Mouse (Mus musculus) MEL (cell line): ENCODE measurements at regions not wholly inside any gene's neighbourhood (a gene's known extent, or its start where the extent isn't known, plus 50 kb on each side); places are given as distances from the start of the nearest gene placed in this dataset.

Experiments
- DNase-seq: peaks from one replicate; pipeline ENCODE4 v3.0.0; 2011; ENCODE audit warnings: low read depth, low spot score
- H3K27ac ChIP-seq: 2 replicates; pipeline ENCODE4 v1.5.1; 2012; ENCODE audit warnings: low read depth, mild to moderate bottlenecking, control low read depth, low read length, moderate library complexity; ENCODE audit not compliant: control insufficient read depth
- H3K27me3 ChIP-seq, 2 experiments: fragments of 150-350 bp in 1 of 2; sonication (generic) in 1 of 2; 2 replicates each; pipeline ENCODE4 v1.6.1; 2012; ENCODE audit warnings: low read length in 2 of 2, mild to moderate bottlenecking in 2 of 2, improper control_type of control experiment in 1 of 2, moderate library complexity in 1 of 2; ENCODE audit not compliant: insufficient read depth in 2 of 2, control insufficient read depth in 1 of 2
- H3K36me3 ChIP-seq, 2 experiments: 2 replicates each; pipeline ENCODE4 v1.6.1; 2012 to 2014; ENCODE audit warnings: low read length in 2 of 2, improper control_type of control experiment in 1 of 2, inconsistent platforms in 1 of 2, mild to moderate bottlenecking in 1 of 2; ENCODE audit not compliant: insufficient read depth in 2 of 2, control insufficient read depth in 1 of 2
- H3K4me1 ChIP-seq, 2 experiments: fragments of 150-350 bp in 1 of 2; sonication (generic) in 1 of 2; 2 replicates each; pipeline ENCODE4 v1.6.1; 2012; ENCODE audit warnings: low read length in 2 of 2, improper control_type of control experiment in 1 of 2, mild to moderate bottlenecking in 1 of 2; ENCODE audit not compliant: insufficient read depth in 2 of 2, control insufficient read depth in 1 of 2
- H3K4me3 ChIP-seq, 2 experiments: fragments of 150-350 bp in 1 of 2; sonication (generic) in 1 of 2; 2 replicates each; pipeline ENCODE4 v1.5.1; 2012; ENCODE audit warnings: low read depth in 2 of 2, low read length in 2 of 2, mild to moderate bottlenecking in 2 of 2, moderate library complexity in 2 of 2, control low read depth in 1 of 2, improper control_type of control experiment in 1 of 2; ENCODE audit not compliant: control insufficient read depth in 1 of 2, insufficient read depth in 1 of 2
- H3K79me2 ChIP-seq: 2 replicates; pipeline ENCODE4 v1.6.1; 2012; ENCODE audit warnings: mild to moderate bottlenecking, low read length, moderate library complexity; ENCODE audit not compliant: control insufficient read depth, poor library complexity, insufficient read depth
- H3K9ac ChIP-seq: 2 replicates; pipeline ENCODE4 v1.6.1; 2012; ENCODE audit warnings: low read depth, mild to moderate bottlenecking, control low read depth, low read length, moderate library complexity; ENCODE audit not compliant: control insufficient read depth, poor library complexity, severe bottlenecking
- H3K9me3 ChIP-seq: fragments of 150-350 bp; sonication (generic); replicated peaks from 2 replicates; pipeline ENCODE4 v1.6.1; 2012; ENCODE audit warnings: mild to moderate bottlenecking, low read length, improper control_type of control experiment, moderate library complexity; ENCODE audit not compliant: insufficient read depth
- BHLHE40 ChIP-seq: IDR thresholded peaks from 2 replicates; pipeline ENCODE4 v1.6.1; 2012; ENCODE audit warnings: low read depth, mild to moderate bottlenecking, inconsistent platforms, low read length, improper control_type of control experiment, borderline replicate concordance
- CHD1 ChIP-seq: IDR thresholded peaks from 2 replicates; pipeline ENCODE4 v1.6.1; 2012; ENCODE audit warnings: low read depth, mild to moderate bottlenecking, inconsistent platforms, low read length, improper control_type of control experiment
- CHD2 ChIP-seq: IDR thresholded peaks from 2 replicates; pipeline ENCODE4 v1.6.1; 2011; ENCODE audit warnings: low read length, improper control_type of control experiment
- ELF1 ChIP-seq: IDR thresholded peaks from 2 replicates; pipeline ENCODE4 v1.6.1; 2014; ENCODE audit warnings: low read depth, mild to moderate bottlenecking, inconsistent platforms, low read length, improper control_type of control experiment, moderate library complexity
- ETS1 ChIP-seq: IDR thresholded peaks from 2 replicates; pipeline ENCODE4 v1.6.1; 2012; ENCODE audit warnings: low read depth, mild to moderate bottlenecking, inconsistent platforms, low read length, improper control_type of control experiment, moderate library complexity
- GABPA ChIP-seq: IDR thresholded peaks from 2 replicates; pipeline ENCODE4 v1.6.1; 2012; ENCODE audit warnings: low read depth, mild to moderate bottlenecking, inconsistent platforms, low read length, improper control_type of control experiment, moderate library complexity
- GATA1 ChIP-seq: IDR thresholded peaks from 2 replicates; pipeline ENCODE4 v1.6.1; 2011; ENCODE audit warnings: low read depth, low read length, improper control_type of control experiment
- HCFC1 ChIP-seq: IDR thresholded peaks from 2 replicates; pipeline ENCODE4 v1.6.1; 2012; ENCODE audit warnings: low read depth, mild to moderate bottlenecking, inconsistent platforms, low read length, improper control_type of control experiment, moderate library complexity
- JUND ChIP-seq: IDR thresholded peaks from 2 replicates; pipeline ENCODE4 v1.6.1; 2011; ENCODE audit warnings: low read depth, mild to moderate bottlenecking, improper control_type of control experiment, low read length
- KAT2A ChIP-seq: conservative IDR thresholded peaks from 2 replicates; pipeline ENCODE4 v1.6.1; 2012; ENCODE audit warnings: low read depth, low read length, improper control_type of control experiment, inconsistent platforms
- MAZ ChIP-seq: IDR thresholded peaks from 2 replicates; pipeline ENCODE4 v1.6.1; 2012; ENCODE audit warnings: low read depth, mild to moderate bottlenecking, inconsistent platforms, low read length, improper control_type of control experiment
- MYB ChIP-seq: IDR thresholded peaks from 2 replicates; pipeline ENCODE4 v1.6.1; 2011; ENCODE audit warnings: mild to moderate bottlenecking, low read depth, low read length, improper control_type of control experiment
- MYC ChIP-seq: IDR thresholded peaks from 2 replicates; pipeline ENCODE4 v1.6.1; 2011; ENCODE audit warnings: low read depth, mild to moderate bottlenecking, low read length, improper control_type of control experiment, moderate library complexity
- POLR2A ChIP-seq, 2 experiments: IDR thresholded peaks; 2 replicates each; pipeline ENCODE4 v1.6.1; 2011 to 2012; ENCODE audit warnings: low read length in 2 of 2, mild to moderate bottlenecking in 2 of 2, control low read depth in 1 of 2, improper control_type of control experiment in 1 of 2, low read depth in 1 of 2, moderate library complexity in 1 of 2; ENCODE audit not compliant: control insufficient read depth in 1 of 2, insufficient read depth in 1 of 2, poor library complexity in 1 of 2
- POLR2AphosphoS2 ChIP-seq: IDR thresholded peaks from 2 replicates; pipeline ENCODE4 v1.6.1; 2011; ENCODE audit warnings: low read length, improper control_type of control experiment
- SMC3 ChIP-seq: IDR thresholded peaks from 2 replicates; pipeline ENCODE4 v1.6.1; 2011; ENCODE audit warnings: low read depth, low read length, improper control_type of control experiment
- USF2 ChIP-seq, 2 experiments: IDR thresholded peaks; 2 replicates each; pipeline ENCODE4 v1.6.1; 2011 to 2012; ENCODE audit warnings: improper control_type of control experiment in 2 of 2, low read length in 2 of 2, borderline replicate concordance in 1 of 2, inconsistent platforms in 1 of 2, low read depth in 1 of 2, mild to moderate bottlenecking in 1 of 2; ENCODE audit not compliant: insufficient read depth in 1 of 2
- ZMIZ1 ChIP-seq: IDR thresholded peaks from 2 replicates; pipeline ENCODE4 v1.6.1; 2012; ENCODE audit warnings: low read depth, mild to moderate bottlenecking, inconsistent platforms, low read length, improper control_type of control experiment, moderate library complexity
- ZNF384 ChIP-seq: IDR thresholded peaks from 2 replicates; pipeline ENCODE4 v1.6.1; 2012; ENCODE audit warnings: low read depth, mild to moderate bottlenecking, inconsistent platforms, low read length, improper control_type of control experiment

DNA sequence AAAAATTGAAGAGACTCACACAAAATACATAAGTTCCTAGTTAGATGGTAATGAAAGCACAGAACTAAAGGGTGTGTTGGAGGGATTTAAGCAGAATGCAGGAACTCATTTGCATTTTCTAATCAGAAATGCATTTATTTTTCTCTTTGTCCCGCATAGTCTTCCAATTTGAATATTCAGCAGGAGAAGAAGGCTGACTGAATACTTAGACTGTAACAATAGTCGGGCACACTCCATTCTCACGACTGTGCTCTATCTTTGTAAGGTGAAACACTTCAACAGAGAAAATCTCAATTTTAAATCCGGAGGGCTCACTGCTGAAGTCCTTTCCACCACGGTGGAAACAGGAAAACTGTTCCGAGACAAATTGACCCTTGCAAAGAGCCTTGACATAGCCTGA lies 230.2 kb downstream of the Btg1 start:
- Histone ChIP-seq H3K27me3 (no peaks in the 10 kb centered on the region), H3K9ac (no peak overlapping the region), H3K79me2 (no peaks in the 10 kb centered on the region), H3K36me3 (no peaks in the 10 kb centered on the region), H3K4me1 (no peaks in the 10 kb centered on the region), H3K27ac (no peak overlapping the region), H3K4me3 (no peak overlapping the region), H3K9me3 (no peaks in the 10 kb centered on the region)
- TF ChIP-seq SMC3 (no peak), MAZ (no peak), CHD1 (no peak), BHLHE40 (no peak), HCFC1 (no peak), ZMIZ1 (no peak), ZNF384 (no peak), POLR2AphosphoS2 (no peak), KAT2A (no peak), ETS1 (no peak), JUND (no peak), MYB (no peak), USF2 (IDR thresholded peaks at IDR 0.05; ENCODE audit: borderline replicate concordance in 1 of 2, insufficient read depth in 1 of 2, low read depth in 1 of 2, low read length in 2 of 2) (no peak), GATA1 (no peak), CHD2 (no peak), POLR2A (IDR thresholded peaks at IDR 0.05; ENCODE audit: control insufficient read depth in 1 of 2, insufficient read depth in 1 of 2, low read depth in 1 of 2, low read length in 2 of 2, poor library complexity in 1 of 2) (no peak), MYC (no peak), GABPA (no peak), ELF1 (no peak)
- no peak for DNase-seq

DNA sequence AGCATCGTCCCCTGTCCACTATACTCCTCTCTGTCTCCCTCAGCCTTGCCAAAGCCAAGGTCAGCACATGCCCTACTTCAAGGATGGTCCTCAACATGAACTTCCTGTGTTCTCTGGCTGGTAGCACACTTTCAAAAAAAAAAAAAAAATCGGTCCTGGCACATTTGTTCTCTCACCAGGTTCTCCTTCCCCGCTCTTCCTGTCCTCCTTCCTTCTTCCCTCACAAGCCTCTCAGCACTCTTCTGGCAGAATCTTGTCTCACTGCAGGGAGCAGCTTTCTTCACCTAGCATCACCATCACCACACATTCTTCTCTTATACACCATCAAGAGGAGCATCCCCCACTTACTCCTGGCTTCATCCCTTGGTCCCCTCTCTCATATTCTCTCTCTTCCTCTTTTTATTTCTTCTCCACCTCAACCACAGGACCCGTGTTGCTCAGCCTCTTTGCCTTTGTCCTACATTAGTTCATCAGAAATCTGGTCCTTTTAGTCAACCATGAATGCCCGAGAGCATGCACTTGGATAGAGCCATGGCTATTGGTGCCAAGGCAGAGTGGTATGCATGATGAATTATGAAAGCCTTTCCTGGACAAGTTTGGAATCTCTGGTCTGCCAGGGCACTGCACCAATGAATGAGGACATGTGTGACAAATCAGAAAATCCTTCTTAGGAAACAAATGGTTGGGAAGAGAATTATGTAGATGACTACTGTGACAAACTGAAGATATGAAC lies 230.8 kb downstream of the Btg1 start:
- no peak overlapping the region for H3K9ac ChIP-seq
- no peaks in the 10 kb centered on the region for H3K79me2 ChIP-seq
- H3K36me3 ChIP-seq: no peaks in the 10 kb centered on the region
- no peak for TF ChIP-seq MYC
- TF ChIP-seq, all 39 proteins: peak for 0
- H3K27ac ChIP-seq: no peak overlapping the region
- no peaks in the 10 kb centered on the region for H3K27me3 ChIP-seq
- H3K4me1 ChIP-seq: no peaks in the 10 kb centered on the region
- DNase-seq: no peak
- H3K4me3 ChIP-seq: no peak overlapping the region
- no peaks in the 10 kb centered on the region for H3K9me3 ChIP-seq
